Mouse (Mus musculus) lung, postnatal 0 days (tissue): ENCODE data around the gene Gm11983.
"Not testable (repeated sequence)": the region's sequence is repeated elsewhere in the genome, so short reads cannot be mapped to it uniquely, and the experiment has no call there.

Experiments
- CTCF ChIP-seq: IDR thresholded peaks from 2 replicates; pipeline ENCODE4 v1.5.1; 2016; ENCODE audit warnings: antibody characterized with exemption, mild to moderate bottlenecking
- EP300 ChIP-seq: IDR thresholded peaks from 2 replicates; pipeline ENCODE4 v1.6.1; 2016; ENCODE audit warnings: antibody characterized with exemption, mild to moderate bottlenecking, control low read depth

DNA sequence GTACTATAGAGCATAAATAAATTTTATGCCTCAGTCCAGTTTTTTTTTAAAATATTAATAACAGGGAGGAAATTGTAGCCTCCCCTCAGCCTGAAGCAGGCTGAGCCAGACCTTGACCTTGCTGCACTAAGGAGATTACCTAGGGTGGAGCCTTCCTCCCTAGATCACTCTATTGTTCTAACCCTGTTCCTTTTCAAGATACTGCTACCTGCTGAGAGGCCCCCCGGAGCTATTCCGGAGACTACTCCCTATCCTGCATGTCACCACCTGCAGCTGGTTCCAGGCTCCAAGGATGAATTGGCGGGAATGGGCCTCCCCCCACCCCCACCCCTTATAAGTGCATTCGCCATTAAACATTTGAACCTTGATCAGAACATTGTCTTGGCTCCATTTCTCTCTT is 15.9 kb upstream of the Gm11983 start:
- TF ChIP-seq CTCF, EP300: not testable (repeated sequence)
